Mouse (Mus musculus) G1E (cell line): Measurements from ENCODE around the gene Pus10.

Experiments
- CTCF ChIP-seq: IDR thresholded peaks from 2 replicates; pipeline ENCODE4 v1.5.1; 2012; ENCODE audit warnings: low read depth, low read length, inconsistent platforms, mixed read lengths
- GATA1 ChIP-seq: IDR thresholded peaks from 2 replicates; pipeline ENCODE4 v1.6.1; 2012; ENCODE audit warnings: borderline replicate concordance, low read length, inconsistent platforms, mixed read lengths
- POLR2AphosphoS5 ChIP-seq: IDR thresholded peaks from 2 replicates; pipeline ENCODE4 v1.6.1; 2012; ENCODE audit warnings: low read depth, low read length, inconsistent platforms; ENCODE audit not compliant: insufficient replicate concordance

- TF ChIP-seq CTCF, result no peak
- no peak for TF ChIP-seq GATA1
- TF ChIP-seq POLR2AphosphoS5, result no peak
These were observed 54.4 kb downstream of the Pus10 start for GRCm38 (mm10) chr11:23719825-23720224.
